Mouse (Mus musculus) monocyte, adult 5-6 weeks (primary cell): ENCODE measurements around the gene Trub1. TPM values are rescaled to one million over a fixed set of nuclear protein-coding genes. Genes with fewer than 3 reads are reported as not detected.

Experiments
- ATAC-seq: fragments of 153-309, 156-312 bp; replicated peaks from 2 replicates; pipeline ENCODE4 v1.8.0; 2017; ENCODE audit warnings: mild to moderate bottlenecking; ENCODE audit not compliant: low TSS enrichment, insufficient number of reproducible peaks, severe bottlenecking, poor library complexity, low FRiP score
- total RNA-seq: library from RNA; stranded (forward); fragments of 200-1000, 200-491, 200-594 nt; gene quantifications from 3 replicates; pipeline ENCODE4 v1.2.3, GENCODE M21; 2017

Gene Trub1
- total RNA-seq, 1 experiment from 2014 or later = 2.0 TPM

DNA sequence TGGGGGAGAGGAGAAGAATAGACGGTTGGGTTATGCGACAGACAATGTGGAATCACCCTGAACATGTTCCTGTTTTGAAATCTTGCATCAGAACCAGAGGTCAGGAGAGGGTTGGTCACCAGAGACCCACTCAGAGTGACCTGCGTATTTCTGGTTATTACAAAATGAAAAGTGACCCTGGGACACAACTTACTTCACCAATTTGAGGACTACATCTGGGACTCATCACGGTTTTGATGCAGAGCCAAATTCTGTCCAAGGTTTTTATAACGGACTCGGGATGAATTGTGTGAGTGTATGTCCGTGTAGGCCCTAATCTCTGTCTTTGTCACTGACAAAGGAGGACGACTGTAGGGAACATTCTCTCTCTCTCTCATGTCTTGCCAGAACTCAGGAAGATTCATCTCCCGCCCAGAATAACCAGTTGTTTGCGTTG is 16.1 kb upstream of the Trub1 start:
- no peak for ATAC-seq

GRCm38 (mm10) chr19:57437042-57437441 is 15.7 kb upstream of the Trub1 start:
- no peak for ATAC-seq

GRCm38 (mm10) chr19:57439296-57439695 is 13.4 kb upstream of the Trub1 start:
- no peak for ATAC-seq

GRCm38 (mm10) chr19:57441501-57441900 is 11.2 kb upstream of the Trub1 start:
- no peak for ATAC-seq

DNA sequence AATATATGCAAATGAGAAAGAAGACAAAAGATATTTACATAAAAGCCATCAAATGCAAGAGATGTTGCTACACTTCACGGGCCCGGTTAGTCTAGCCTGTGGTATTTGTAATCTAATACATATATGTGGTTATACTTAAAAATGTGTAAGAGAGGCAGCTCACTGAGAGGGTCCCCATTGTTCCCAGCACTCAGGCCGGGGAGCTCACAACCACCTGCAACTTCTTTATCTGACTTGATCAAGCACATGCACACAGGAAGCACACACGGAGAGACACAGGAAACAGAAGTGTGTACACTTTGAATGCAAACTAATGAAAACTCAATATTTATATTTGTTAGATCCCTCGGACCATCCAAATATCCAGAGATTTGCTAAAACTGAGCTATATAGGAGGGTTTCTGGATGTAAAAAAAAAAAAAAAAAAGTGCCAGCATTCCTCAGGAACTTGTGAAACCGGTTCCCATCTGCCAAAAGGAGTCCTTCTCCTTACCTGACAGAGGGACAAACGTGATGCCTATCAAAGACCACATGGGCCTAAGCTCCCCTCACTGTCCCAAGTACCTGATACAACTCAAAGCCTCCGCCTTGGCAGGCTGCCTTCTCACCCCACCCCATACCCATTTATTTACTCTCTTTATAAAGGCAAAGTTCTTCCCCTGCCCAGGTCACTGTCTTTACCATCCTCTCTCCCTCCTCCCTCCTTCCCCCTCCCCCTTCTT is 9.6 kb upstream of the Trub1 start:
- ATAC-seq = no peak

DNA sequence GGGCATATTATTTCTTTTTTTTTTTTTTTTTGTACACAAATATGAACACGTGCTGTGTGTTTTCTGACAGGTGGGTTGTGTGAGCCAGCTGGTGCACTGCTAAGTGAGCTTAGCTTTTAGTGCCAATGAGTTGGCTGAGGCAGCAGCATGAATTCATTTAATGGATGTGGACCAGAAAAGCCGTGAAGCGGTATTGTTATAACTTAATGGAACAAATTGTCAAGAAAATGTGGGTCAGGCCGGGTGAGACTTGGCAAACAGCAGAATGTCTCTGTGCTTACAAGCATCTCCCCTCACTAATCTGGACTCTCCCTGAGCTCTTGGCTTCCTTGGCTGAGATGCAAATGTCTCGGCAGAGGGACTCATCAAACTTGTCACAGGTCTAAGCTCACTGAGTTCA is 7.7 kb upstream of the Trub1 start:
- ATAC-seq = no peak

DNA sequence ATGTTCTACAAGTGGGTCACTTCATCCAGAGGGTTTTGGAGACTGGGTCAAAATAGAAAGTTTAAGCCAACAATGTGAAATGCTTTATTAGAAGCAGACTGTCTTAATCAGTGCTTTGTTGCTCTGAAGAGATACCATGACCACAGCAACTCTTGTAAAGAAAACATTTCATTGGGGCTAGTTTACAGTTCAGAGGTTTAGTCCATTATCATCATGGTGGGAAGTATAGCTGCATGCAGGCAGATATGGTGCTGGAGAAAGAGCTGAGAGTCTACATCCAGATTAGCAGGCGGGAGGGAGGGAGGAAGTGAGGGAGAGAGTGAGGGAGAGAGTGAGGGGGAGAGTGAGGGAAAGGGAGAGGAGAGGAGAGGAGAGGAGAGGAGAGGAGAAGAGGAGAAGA is 1.9 kb upstream of the Trub1 start:
- no peak for ATAC-seq

GRCm38 (mm10) chr19:57451762-57452161 is 950 bp upstream of the Trub1 start:
- no peak for ATAC-seq

DNA sequence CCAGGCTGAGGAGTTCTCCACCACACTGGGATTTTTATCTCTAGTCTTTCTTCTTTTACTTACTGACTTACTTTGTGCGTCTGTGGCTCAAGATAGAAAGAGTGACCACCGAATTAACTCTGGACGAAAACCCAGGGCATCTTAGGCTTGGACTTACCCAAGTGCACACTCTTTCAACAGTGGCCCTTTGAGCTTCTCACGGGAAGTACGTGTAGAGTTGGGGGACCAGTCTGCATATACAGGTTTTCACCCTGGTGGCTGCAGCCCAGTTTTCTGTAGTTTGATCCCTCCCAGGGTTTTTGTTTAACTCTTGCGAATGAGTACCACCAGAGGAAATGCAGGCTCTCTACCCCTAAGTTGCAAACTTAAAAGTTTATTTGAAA is 497 bp downstream of the Trub1 start:
- ATAC-seq = no peak

DNA sequence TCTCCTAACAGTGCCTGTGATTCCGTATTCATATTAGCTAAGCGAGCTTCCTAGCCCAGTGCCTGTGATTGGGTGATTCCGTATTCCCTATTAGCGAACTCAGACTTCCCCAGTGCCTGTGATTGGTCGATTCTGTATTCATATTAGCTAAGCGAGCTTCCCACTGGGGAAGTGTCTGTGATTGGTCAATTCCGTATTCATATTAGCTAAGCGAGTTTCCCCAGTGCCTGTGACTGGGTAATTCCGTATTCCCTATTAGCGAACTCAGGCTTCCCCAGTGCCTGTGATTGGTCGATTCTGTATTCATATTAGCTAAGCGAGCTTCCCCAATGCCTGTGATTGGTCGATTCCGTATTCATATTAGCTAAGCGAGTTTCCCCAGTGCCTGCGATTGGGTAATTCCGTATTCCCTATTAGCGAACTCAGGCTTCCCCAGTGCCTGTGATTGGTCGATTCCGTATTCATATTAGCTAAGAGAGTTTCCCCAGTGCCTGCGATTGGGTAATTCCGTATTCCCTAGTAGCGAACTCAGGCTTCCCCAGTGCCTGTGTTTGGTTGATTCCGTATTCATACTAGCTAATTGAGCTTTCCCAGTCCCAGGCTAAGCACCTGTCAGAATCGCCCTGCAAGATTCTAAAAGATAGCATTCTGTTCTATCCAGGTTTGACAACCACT is 2.7 kb downstream of the Trub1 start:
- no peak for ATAC-seq

GRCm38 (mm10) chr19:57457075-57457474 is 4.4 kb downstream of the Trub1 start:
- no peak for ATAC-seq

GRCm38 (mm10) chr19:57463741-57464140 is 11.0 kb downstream of the Trub1 start:
- no peak for ATAC-seq

DNA sequence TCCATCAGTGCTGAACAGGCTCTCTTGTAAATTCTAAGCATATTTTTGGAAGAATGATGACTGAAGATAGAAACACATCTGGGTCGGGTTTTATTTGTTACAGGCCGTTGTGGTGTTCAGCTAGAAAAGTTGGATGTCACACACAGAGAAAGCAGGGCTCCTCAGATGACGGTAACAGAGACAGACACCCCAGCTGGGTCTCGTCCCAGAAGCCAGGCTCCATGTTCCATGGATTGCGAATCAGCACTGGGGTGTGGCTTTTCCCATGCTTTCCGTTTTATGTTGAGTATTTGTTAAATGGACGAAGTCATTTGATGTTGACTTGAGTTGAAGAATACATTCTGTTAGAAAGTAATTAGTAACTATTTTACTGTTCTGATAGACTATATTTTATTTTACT is 13.0 kb downstream of the Trub1 start:
- ATAC-seq = no peak

GRCm38 (mm10) chr19:57471033-57471432 is 18.3 kb downstream of the Trub1 start:
- ATAC-seq = no peak

DNA sequence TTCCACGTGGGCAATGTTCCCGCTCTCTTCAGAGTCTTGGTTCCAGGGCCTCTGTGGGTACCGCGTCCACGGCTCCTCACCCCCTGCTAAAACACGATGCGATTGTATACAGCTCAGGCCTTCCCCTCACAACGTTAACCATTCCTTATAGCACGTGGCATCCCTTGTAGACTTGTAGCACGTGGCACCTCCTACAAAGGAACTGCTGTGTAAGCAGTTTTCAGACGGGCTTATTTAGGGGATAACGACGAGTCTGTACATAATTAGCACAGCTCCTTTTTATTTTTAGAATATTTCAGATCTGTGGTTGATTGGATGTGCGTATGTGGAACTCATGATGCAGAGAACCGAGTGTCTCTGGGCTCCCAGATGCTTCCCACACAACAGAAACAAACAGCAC is 19.5 kb downstream of the Trub1 start:
- no peak for ATAC-seq

DNA sequence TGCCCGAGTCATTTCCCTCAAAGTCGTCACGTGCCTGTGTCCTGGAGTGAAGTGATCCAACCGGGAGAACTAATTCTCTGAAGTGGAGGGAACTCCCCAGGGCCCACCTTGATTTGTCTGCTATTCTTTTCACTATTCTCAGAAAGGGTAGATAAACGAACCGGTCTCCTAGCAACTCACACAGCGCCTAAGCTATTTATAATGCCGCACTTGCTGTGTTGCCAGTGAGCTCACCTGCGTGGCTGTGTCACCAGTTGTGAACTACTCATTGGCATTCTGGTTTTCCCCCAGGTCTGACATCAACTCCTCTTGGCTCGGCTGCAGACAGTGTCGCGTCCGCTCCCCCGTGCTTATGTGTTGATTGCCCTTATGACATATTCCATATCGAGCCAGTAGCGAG is 20.6 kb downstream of the Trub1 start:
- ATAC-seq = no peak

GRCm38 (mm10) chr19:57475298-57475697 is 22.6 kb downstream of the Trub1 start:
- ATAC-seq = no peak

GRCm38 (mm10) chr19:57477310-57477709 is 24.6 kb downstream of the Trub1 start:
- no peak for ATAC-seq

DNA sequence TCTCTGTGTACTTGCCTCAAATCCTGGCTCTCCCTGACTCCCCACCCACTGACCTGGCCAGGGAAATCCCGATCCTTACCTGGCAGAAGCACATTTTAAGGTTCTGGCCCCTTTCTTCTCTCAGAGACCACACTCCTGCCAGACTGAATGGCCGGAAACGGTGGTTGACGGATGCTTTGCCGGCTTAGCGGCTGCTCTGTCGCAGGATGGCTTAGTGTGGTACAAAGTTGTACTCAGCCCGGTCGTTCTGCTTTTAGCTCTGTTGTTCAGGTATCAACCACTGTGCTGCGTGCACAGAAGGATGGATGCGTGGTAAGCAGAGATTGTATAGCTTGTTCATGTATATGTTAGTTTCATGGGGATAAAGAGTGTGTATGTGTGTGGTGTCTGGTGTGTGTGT is 25.3 kb downstream of the Trub1 start:
- no peak for ATAC-seq

GRCm38 (mm10) chr19:57479886-57480655 is 27.4 kb downstream of the Trub1 start:
- no peak for ATAC-seq
